Mouse (Mus musculus) bone marrow macrophage, adult 2 months (primary cell): ENCODE data around the gene Pusl1.

Experiments used
- CTCF ChIP-seq: IDR thresholded peaks from 2 replicates; pipeline ENCODE4 v1.5.1; 2012; ENCODE audit warnings: low read depth, mild to moderate bottlenecking, low read length, moderate library complexity
- POLR2A ChIP-seq: IDR thresholded peaks from 2 replicates; pipeline ENCODE4 v1.6.1; 2012; ENCODE audit warnings: mild to moderate bottlenecking, low read depth, low read length, borderline replicate concordance

DNA sequence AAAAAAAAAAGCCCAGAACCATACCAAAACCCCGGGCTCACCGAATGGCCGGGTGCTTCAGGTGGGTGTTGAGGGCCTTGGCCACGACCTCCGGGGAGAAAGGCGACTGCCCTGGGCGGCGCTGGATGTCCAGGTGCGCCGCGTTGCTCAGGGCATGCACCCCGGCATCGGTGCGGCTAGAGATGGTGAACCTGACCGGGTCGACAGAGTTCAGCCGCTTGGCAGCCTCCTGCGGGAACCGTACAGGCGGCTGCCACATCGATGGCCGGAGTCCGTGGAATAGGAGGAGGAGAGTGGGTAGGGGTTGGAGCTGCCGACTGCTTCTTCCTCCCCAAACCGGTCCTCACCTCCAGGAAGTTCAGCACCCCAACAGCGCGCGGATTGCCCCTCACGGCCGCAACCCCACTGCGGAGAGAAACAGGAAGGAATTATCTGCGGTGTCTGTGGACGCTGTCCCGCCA, 540 bp downstream of the Pusl1 start:
- no peak for TF ChIP-seq CTCF
- TF ChIP-seq POLR2A = no peak
